Mouse (Mus musculus): ENCODE results near the gene Srpr. TPM values are rescaled to one million over a fixed set of nuclear protein-coding genes. Genes with fewer than 3 reads are reported as not detected.

Srpr gene
- polyA plus RNA-seq (2012; rRNA removed; ENCODE audit: low replicate concordance) = 53.2 and 130 TPM in 2 replicates

GRCm38 (mm10) chr9:35199772-35200471 lies at the start of gene Srpr, which contains the start of gene Tirap:
Gene Srpr, plus strand, starts transcription at chr9:35200175.
Gene Tirap, minus strand, starts transcription at chr9:35200291.

GRCm38 (mm10) chr9:35175251-35176123 lies 24.5 kb upstream of the Srpr start, which contains the start of gene Dcps:
Gene Dcps, minus strand, starts transcription at chr9:35176061.

GRCm38 (mm10) chr9:35210542-35211474 lies 10.8 kb downstream of the Srpr start, which contains the start of gene Foxred1:
Gene Foxred1, minus strand, starts transcription at chr9:35211055.

GRCm38 (mm10) chr9:35267146-35267975 lies 67.4 kb downstream of the Srpr start, which contains the start of the genes Fam118b and Rpusd4:
Gene Fam118b, minus strand, starts transcription at chr9:35267805.
Gene Rpusd4, plus strand, starts transcription at chr9:35267865.

Other genes starting within 250 kb of the Srpr start
- 8.1 and 13.6 TPM in 2 replicates for gene St3gal4, start 80.9 kb upstream of the Srpr start, polyA plus RNA-seq (2012; rRNA removed; ENCODE audit: low replicate concordance)
- 27.2 and 35.2 TPM in 2 replicates for gene Dcps, start 24.1 kb upstream of the Srpr start, polyA plus RNA-seq (2012; rRNA removed; ENCODE audit: low replicate concordance)
- gene Tirap, start 116 bp downstream of the Srpr start, polyA plus RNA-seq (2012; rRNA removed; ENCODE audit: low replicate concordance) = 21.8 and 22.9 TPM in 2 replicates
- gene Foxred1, start 10.9 kb downstream of the Srpr start, polyA plus RNA-seq (2012; rRNA removed; ENCODE audit: low replicate concordance) = 22.4 and 41.7 TPM in 2 replicates
- gene Fam118b, start 67.6 kb downstream of the Srpr start, polyA plus RNA-seq (2012; rRNA removed; ENCODE audit: low replicate concordance) = 7.9 and 24.7 TPM in 2 replicates
- 9.3 and 11.0 TPM in 2 replicates for gene Rpusd4, start 67.7 kb downstream of the Srpr start, polyA plus RNA-seq (2012; rRNA removed; ENCODE audit: low replicate concordance)
- 11.3 and 21.8 TPM in 2 replicates for gene Cdon, start 221.0 kb downstream of the Srpr start, polyA plus RNA-seq (2012; rRNA removed; ENCODE audit: low replicate concordance)

Measured in mammary gland, adult 2 months (tissue).